Mouse (Mus musculus) bone marrow macrophage, adult 2 months (primary cell): ENCODE data around the gene 2310050C09Rik. TPM values are rescaled to one million over a fixed set of nuclear protein-coding genes. Genes with fewer than 3 reads are reported as not detected.

ENCODE experiments used
- H3K27ac ChIP-seq: 2 replicates; pipeline ENCODE4 v1.5.1; 2012; ENCODE audit warnings: low read depth, low read length; ENCODE audit not compliant: insufficient read depth
- H3K4me1 ChIP-seq: 2 replicates; pipeline ENCODE4 v1.6.1; 2012; ENCODE audit warnings: low read length; ENCODE audit not compliant: control insufficient read depth, insufficient read depth
- H3K4me3 ChIP-seq: 2 replicates; pipeline ENCODE4 v1.5.1; 2012; ENCODE audit warnings: mild to moderate bottlenecking, low read length, moderate library complexity; ENCODE audit not compliant: insufficient read depth
- CTCF ChIP-seq: IDR thresholded peaks from 2 replicates; pipeline ENCODE4 v1.5.1; 2012; ENCODE audit warnings: low read depth, mild to moderate bottlenecking, low read length, moderate library complexity
- POLR2A ChIP-seq: IDR thresholded peaks from 2 replicates; pipeline ENCODE4 v1.6.1; 2012; ENCODE audit warnings: mild to moderate bottlenecking, low read depth, low read length, borderline replicate concordance
- polyA plus RNA-seq: library from polyadenylated mRNA; stranded (reverse); fragments of >200 nt; gene quantifications from 2 replicates; pipeline ENCODE4 v1.2.4, GENCODE M21; 2012; ENCODE audit not compliant: missing spikeins, insufficient read depth, insufficient read length

Gene 2310050C09Rik
- polyA plus RNA-seq, 1 experiment = not detected

- no peak overlapping the region for H3K27ac ChIP-seq
- no peak overlapping the region for H3K4me3 ChIP-seq
- H3K4me1 ChIP-seq = no peaks in the 10 kb centered on the region
- no peak for TF ChIP-seq CTCF
- no peak for TF ChIP-seq POLR2A
Observed at GRCm38 (mm10) chr3:92825808-92826207, 44.2 kb downstream of the 2310050C09Rik start.

Other genes with a start within 250 kb of the 2310050C09Rik start
- not detected in 2 replicates for gene Lce6a, start 248.6 kb downstream of the 2310050C09Rik start, polyA plus RNA-seq
- not detected in 2 replicates for gene Lce1a1, start 221.9 kb downstream of the 2310050C09Rik start, polyA plus RNA-seq
- gene Lce1b, start 213.3 kb downstream of the 2310050C09Rik start, polyA plus RNA-seq = not detected in 2 replicates
- gene Lce1a2, start 199.9 kb downstream of the 2310050C09Rik start, polyA plus RNA-seq = not detected in 2 replicates
- gene Lce1c, start 191.0 kb downstream of the 2310050C09Rik start, polyA plus RNA-seq = not detected in 2 replicates
- gene Lce1d, start 183.0 kb downstream of the 2310050C09Rik start, polyA plus RNA-seq = not detected in 2 replicates
- not detected in 2 replicates for gene Lce1e, start 161.1 kb downstream of the 2310050C09Rik start, polyA plus RNA-seq
- gene Lce1f, start 149.9 kb downstream of the 2310050C09Rik start, polyA plus RNA-seq = not detected in 2 replicates
- not detected in 2 replicates for gene Gm38119, start 131.1 kb downstream of the 2310050C09Rik start, polyA plus RNA-seq
- gene Lce1g, start 117.9 kb downstream of the 2310050C09Rik start, polyA plus RNA-seq = not detected in 2 replicates
- not detected in 2 replicates for gene Lce1h, start 105.2 kb downstream of the 2310050C09Rik start, polyA plus RNA-seq
- gene Lce1i, start 91.3 kb downstream of the 2310050C09Rik start, polyA plus RNA-seq = not detected in 2 replicates
- gene Lce1j, start 79.7 kb downstream of the 2310050C09Rik start, polyA plus RNA-seq = not detected in 2 replicates
- not detected in 2 replicates for gene Lce1k, start 62.3 kb downstream of the 2310050C09Rik start, polyA plus RNA-seq
- gene Kprp, start 43.0 kb downstream of the 2310050C09Rik start, polyA plus RNA-seq = not detected in 2 replicates
- gene Lce1l, start 18.9 kb downstream of the 2310050C09Rik start, polyA plus RNA-seq = not detected in 2 replicates
- gene Lce3a, start 56.0 kb upstream of the 2310050C09Rik start, polyA plus RNA-seq = not detected in 2 replicates
- not detected in 2 replicates for gene Lce3b, start 62.8 kb upstream of the 2310050C09Rik start, polyA plus RNA-seq
- gene Lce3c, start 74.3 kb upstream of the 2310050C09Rik start, polyA plus RNA-seq = not detected in 2 replicates
- gene Lce3d, start 87.2 kb upstream of the 2310050C09Rik start, polyA plus RNA-seq = not detected in 2 replicates
- gene Lce3e, start 96.8 kb upstream of the 2310050C09Rik start, polyA plus RNA-seq = not detected in 2 replicates
- not detected in 2 replicates for gene Lce3f, start 122.0 kb upstream of the 2310050C09Rik start, polyA plus RNA-seq
- not detected in 2 replicates for gene Crct1, start 145.5 kb upstream of the 2310050C09Rik start, polyA plus RNA-seq
- not detected in 2 replicates for gene Lce1m, start 148.8 kb upstream of the 2310050C09Rik start, polyA plus RNA-seq
- gene Gm4858, start 198.6 kb upstream of the 2310050C09Rik start, polyA plus RNA-seq = not detected in 2 replicates